Mouse (Mus musculus) kidney, adult 11 months (tissue): ENCODE results near the gene Polr3g.
"Not testable (repeated sequence)": the region's sequence is repeated elsewhere in the genome, so short reads cannot be mapped to it uniquely, and the experiment has no call there.

ENCODE experiments used
- DNase-seq: peaks from one replicate; pipeline ENCODE4 v3.0.0; 2022

The Polr3g gene

GRCm38 (mm10) chr13:81684884-81685283 lies 25.9 kb downstream of the Polr3g start:
- no peak for DNase-seq

- no peak for DNase-seq
Observed at GRCm38 (mm10) chr13:81684258-81684657, 26.6 kb downstream of the Polr3g start.

GRCm38 (mm10) chr13:81683107-81683506 lies 27.7 kb downstream of the Polr3g start:
- DNase-seq: no peak

GRCm38 (mm10) chr13:81675333-81675732 lies 35.5 kb downstream of the Polr3g start:
- DNase-seq: no peak

GRCm38 (mm10) chr13:81667713-81668112 lies 43.1 kb downstream of the Polr3g start:
- no peak for DNase-seq

- no peak for DNase-seq
Observed at GRCm38 (mm10) chr13:81664331-81664698, 46.5 kb downstream of the Polr3g start.

GRCm38 (mm10) chr13:81663566-81664330 lies 47.1 kb downstream of the Polr3g start:
- DNase-seq: no peak

GRCm38 (mm10) chr13:81658053-81658752 lies 52.6 kb downstream of the Polr3g start:
- DNase-seq: no peak

GRCm38 (mm10) chr13:81657351-81658052 lies 53.3 kb downstream of the Polr3g start, which contains the start of gene Lysmd3:
TSS of gene Lysmd3 (plus strand) at chr13:81657663.
- peak; percentile 91 for DNase-seq

- DNase-seq: no peak
Observed at GRCm38 (mm10) chr13:81657008-81657350, 53.8 kb downstream of the Polr3g start.

- no peak for DNase-seq
Observed at GRCm38 (mm10) chr13:81656091-81656850, 54.5 kb downstream of the Polr3g start.

- DNase-seq: not testable (repeated sequence)
Observed at GRCm38 (mm10) chr13:81650382-81650781, 60.4 kb downstream of the Polr3g start.

GRCm38 (mm10) chr13:81646348-81646747 lies 64.5 kb downstream of the Polr3g start:
- DNase-seq: no peak

GRCm38 (mm10) chr13:81644047-81644565 lies 66.7 kb downstream of the Polr3g start:
- DNase-seq: no peak

GRCm38 (mm10) chr13:81642491-81643149 lies 68.2 kb downstream of the Polr3g start:
- DNase-seq: no peak

GRCm38 (mm10) chr13:81641289-81642045 lies 69.3 kb downstream of the Polr3g start:
- DNase-seq: no peak

- no peak for DNase-seq
Observed at GRCm38 (mm10) chr13:81640881-81641280, 69.9 kb downstream of the Polr3g start.

GRCm38 (mm10) chr13:81639624-81640023 lies 71.2 kb downstream of the Polr3g start:
- no peak for DNase-seq

GRCm38 (mm10) chr13:81632720-81633415 lies 77.9 kb downstream of the Polr3g start, which contains the start of gene Adgrv1:
TSS of gene Adgrv1 (minus strand) at chr13:81633154.
- DNase-seq: peak; percentile 83

- DNase-seq: no peak
Observed at GRCm38 (mm10) chr13:81630566-81630965, 80.2 kb downstream of the Polr3g start.

GRCm38 (mm10) chr13:81629395-81629794 lies 81.4 kb downstream of the Polr3g start:
- DNase-seq: no peak
